Mouse (Mus musculus) B cell, adult 2 months (primary cell): Measurements from ENCODE around the gene Atp5f1.
"Not testable (repeated sequence)": the region's sequence is repeated elsewhere in the genome, so short reads cannot be mapped to it uniquely, and the experiment has no call there.

Experiments
- DNase-seq, 2 experiments: peaks; one replicate each; pipeline ENCODE4 v3.0.0; 2022

Atp5f1 gene

GRCm38 (mm10) chr3:105959999-105960398, at the start of gene Atp5f1:
Gene Atp5f1 (minus strand): TSS chr3:105960099.
- no peak for DNase-seq

- not testable (repeated sequence) for DNase-seq
Measured at GRCm38 (mm10) chr3:106003360-106003759, 43.5 kb upstream of the Atp5f1 start.

GRCm38 (mm10) chr3:106001416-106002370, 41.8 kb upstream of the Atp5f1 start:
- DNase-seq = peak; percentile 69

GRCm38 (mm10) chr3:106000707-106001375, 40.9 kb upstream of the Atp5f1 start:
- peak; percentile 52 to 55 for DNase-seq

- DNase-seq = peak; percentile 34 to 42
Measured at GRCm38 (mm10) chr3:105994730-105995129, 34.8 kb upstream of the Atp5f1 start.

- DNase-seq = peak; percentile 79 to 83
Measured at GRCm38 (mm10) chr3:105991653-105992283, 31.9 kb upstream of the Atp5f1 start.

GRCm38 (mm10) chr3:105989611-105990010, 29.7 kb upstream of the Atp5f1 start:
- not testable (repeated sequence) for DNase-seq

GRCm38 (mm10) chr3:105974174-105974573, 14.3 kb upstream of the Atp5f1 start:
- no peak for DNase-seq

GRCm38 (mm10) chr3:105973411-105973810, 13.5 kb upstream of the Atp5f1 start, which contains the start of gene Ovgp1:
Gene Ovgp1 (plus strand): TSS chr3:105973711.
- no peak for DNase-seq

GRCm38 (mm10) chr3:105971831-105972446, 12.0 kb upstream of the Atp5f1 start:
- no peak for DNase-seq

GRCm38 (mm10) chr3:105960700-105961099, 801 bp upstream of the Atp5f1 start:
- peak; percentile 37 to 47 for DNase-seq

GRCm38 (mm10) chr3:105959585-105959984, 314 bp downstream of the Atp5f1 start:
- DNase-seq = no peak

- DNase-seq = peak; percentile 95 to 97
Measured at GRCm38 (mm10) chr3:105958974-105959580, 822 bp downstream of the Atp5f1 start, which contains the start of gene Wdr77. Gene Wdr77 (plus strand): TSS chr3:105959369.

GRCm38 (mm10) chr3:105958204-105958603, 1.7 kb downstream of the Atp5f1 start:
- no peak for DNase-seq

- no peak for DNase-seq
Measured at GRCm38 (mm10) chr3:105957235-105957634, 2.7 kb downstream of the Atp5f1 start.

GRCm38 (mm10) chr3:105951348-105951747, 8.6 kb downstream of the Atp5f1 start:
- no peak for DNase-seq

GRCm38 (mm10) chr3:105936111-105936510, 23.8 kb downstream of the Atp5f1 start:
- DNase-seq = no peak

GRCm38 (mm10) chr3:105935033-105935432, 24.9 kb downstream of the Atp5f1 start:
- DNase-seq = no peak

- no peak for DNase-seq
Measured at GRCm38 (mm10) chr3:105933926-105934325, 26.0 kb downstream of the Atp5f1 start.

GRCm38 (mm10) chr3:105932240-105933071, 27.4 kb downstream of the Atp5f1 start, which contains the start of gene I830077J02Rik:
Gene I830077J02Rik (minus strand): TSS chr3:105932664.
- DNase-seq = no peak

- no peak for DNase-seq
Measured at GRCm38 (mm10) chr3:105931095-105931494, 28.8 kb downstream of the Atp5f1 start.
